Mouse (Mus musculus): ENCODE data around the gene Tmem109.

DNA sequence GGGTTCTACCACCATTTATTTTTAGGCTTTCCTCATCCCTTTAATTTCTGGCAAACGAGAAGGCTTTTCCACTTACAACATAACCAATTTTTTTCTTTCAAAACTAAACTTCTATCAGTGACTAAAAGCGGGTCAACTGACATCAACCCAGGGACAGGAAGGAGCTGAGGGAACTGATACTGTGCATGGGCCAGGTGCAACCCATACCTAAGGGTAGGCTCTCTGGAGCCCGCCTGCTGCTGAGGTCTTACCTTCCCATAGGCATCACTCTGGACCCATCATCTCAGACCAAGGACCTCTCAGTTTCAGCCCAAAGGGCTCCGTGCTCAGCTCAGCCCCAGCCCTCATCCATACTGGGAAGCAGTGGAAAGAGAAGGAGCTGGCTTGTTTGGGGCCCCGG, 53.5 kb downstream of the Tmem109 start:
- TF ChIP-seq CTCF (IDR thresholded peaks at IDR 0.05; ENCODE audit: borderline replicate concordance, control insufficient read depth, extremely low read depth, insufficient read depth, low read length, poor library complexity) (no peak), POLR2A (IDR thresholded peaks at IDR 0.05; ENCODE audit: control insufficient read depth, extremely low read depth, insufficient read depth, low read length, poor library complexity) (peak; percentile 46; the same call in 1 of the 2 replicates)
